Mouse (Mus musculus) midbrain, embryonic 14.5 days (tissue): ENCODE results near the gene 4933407L21Rik. TPM values are rescaled to one million over a fixed set of nuclear protein-coding genes. Genes with fewer than 3 reads are reported as not detected.
A peak's percentile ranks its signal among the peaks of the same experiment; 100 is the strongest.

Source experiments
- ATAC-seq: fragments of 200-750 bp; cut with Nextera tagmentation; 2 replicates; pipeline ENCODE4 v1.8.0; 2017; ENCODE audit warnings: moderate number of reproducible peaks, moderate library complexity; ENCODE audit not compliant: low FRiP score, low TSS enrichment
- DNase-seq: peaks from one replicate; pipeline ENCODE4 v3.0.0-alpha.2; 2015
- H3K27ac ChIP-seq: fragments of 300-500 bp; sonication (generic); replicated peaks from 2 replicates; pipeline ENCODE4 v1.5.1; 2014; ENCODE audit warnings: mild to moderate bottlenecking, low read depth, low read length, moderate library complexity
- H3K27me3 ChIP-seq: fragments of 300-500 bp; sonication (generic); 2 replicates; pipeline ENCODE4 v1.6.1; 2014; ENCODE audit warnings: low read length, control low read depth, mixed read lengths; ENCODE audit not compliant: control insufficient read depth, insufficient read depth
- H3K36me3 ChIP-seq: fragments of 300-500 bp; sonication (generic); 2 replicates; pipeline ENCODE4 v1.6.1; 2014; ENCODE audit warnings: low read length, control low read depth; ENCODE audit not compliant: control insufficient read depth, insufficient read depth
- H3K4me1 ChIP-seq: fragments of 300-500 bp; sonication (generic); 2 replicates; pipeline ENCODE4 v1.6.1; 2014; ENCODE audit warnings: mild to moderate bottlenecking, antibody characterized with exemption, low read length, control low read depth; ENCODE audit not compliant: control insufficient read depth, insufficient read depth
- H3K4me2 ChIP-seq: fragments of 300-500 bp; sonication (generic); 2 replicates; pipeline ENCODE4 v1.6.1; 2014; ENCODE audit warnings: mild to moderate bottlenecking, low read length, moderate library complexity
- H3K4me3 ChIP-seq: fragments of 300-500 bp; sonication (generic); replicated peaks from 2 replicates; pipeline ENCODE4 v1.5.1; 2014; ENCODE audit warnings: low read depth, low read length
- H3K9ac ChIP-seq: fragments of 300-500 bp; sonication (generic); replicated peaks from 2 replicates; pipeline ENCODE4 v1.6.1; 2014; ENCODE audit warnings: mild to moderate bottlenecking, low read length, moderate library complexity
- H3K9me3 ChIP-seq: fragments of 300-500 bp; sonication (generic); 2 replicates; pipeline ENCODE4 v1.6.1; 2016; ENCODE audit warnings: low read length, control low read depth, mixed read lengths; ENCODE audit not compliant: control insufficient read depth
- WGBS: fragments of 180-500 bp; shearing (Covaris S2); extraction: QIAGEN DNeasy Blood & Tissue Kit; methylation state at CpG from one replicate; pipeline ENCODE4 v1.1.7; 2014; 5-methylcytosine and 5-hydroxymethylcytosine counted together
- polyA plus RNA-seq: library from polyadenylated mRNA; unstranded; fragments of >200 nt; fragmentation: Nextera tagmentation; extraction: Ambion mirVana; gene quantifications from 2 replicates; pipeline ENCODE4 v1.2.1, GENCODE M21; 2014

4933407L21Rik gene
- polyA plus RNA-seq, 1 experiment from 2014 or later: 6.9 TPM

GRCm38 (mm10) chr1:85959889-85960276 lies 31.6 kb downstream of the 4933407L21Rik start:
- H3K4me3 ChIP-seq: no peak overlapping the region
- WGBS: 80% methylated on average over 2 of the region's 2 CpGs
- H3K4me1 ChIP-seq: no peaks in the 10 kb centered on the region
- no peak overlapping the region for H3K4me2 ChIP-seq
- DNase-seq: no peak
- no peak for ATAC-seq
- no peak overlapping the region for H3K27ac ChIP-seq
- H3K9me3 ChIP-seq: no peaks in the 10 kb centered on the region
- no peaks in the 10 kb centered on the region for H3K36me3 ChIP-seq
- no peak overlapping the region for H3K9ac ChIP-seq
- H3K27me3 ChIP-seq: no peaks in the 10 kb centered on the region

GRCm38 (mm10) chr1:85960873-85961272 lies 32.6 kb downstream of the 4933407L21Rik start, which contains the start of gene Gpr55:
TSS of gene Gpr55 (minus strand) at chr1:85961007.
- H3K36me3 ChIP-seq: no peaks in the 10 kb centered on the region
- ATAC-seq (no peak), DNase-seq (no peak)
- no peaks in the 10 kb centered on the region for H3K4me1 ChIP-seq
- H3K4me3 ChIP-seq: no peak within 1 kb of the TSS
- H3K27ac ChIP-seq: no peak within 1 kb of the TSS
- H3K9me3 ChIP-seq: no peaks in the 10 kb centered on the region
- no peak within 1 kb of the TSS for H3K4me2 ChIP-seq
- no peaks in the 10 kb centered on the region for H3K27me3 ChIP-seq
- 86% methylated on average over 5 of the region's 5 CpGs for WGBS
- H3K9ac ChIP-seq: no peak within 1 kb of the TSS

GRCm38 (mm10) chr1:85962081-85962480 lies 33.8 kb downstream of the 4933407L21Rik start:
- ATAC-seq (no peak), DNase-seq (no peak)
- Histone ChIP-seq H3K9ac (no peak overlapping the region), H3K27me3 (no peaks in the 10 kb centered on the region), H3K4me2 (no peak overlapping the region), H3K27ac (no peak overlapping the region), H3K4me3 (no peak overlapping the region), H3K4me1 (no peaks in the 10 kb centered on the region), H3K36me3 (no peaks in the 10 kb centered on the region), H3K9me3 (no peaks in the 10 kb centered on the region)
- 91% methylated on average over 3 of the region's 3 CpGs for WGBS

GRCm38 (mm10) chr1:85965856-85966255 lies 37.6 kb downstream of the 4933407L21Rik start:
- H3K4me2 ChIP-seq: no peak overlapping the region
- no peak overlapping the region for H3K27ac ChIP-seq
- no peak overlapping the region for H3K9ac ChIP-seq
- no peaks in the 10 kb centered on the region for H3K36me3 ChIP-seq
- H3K27me3 ChIP-seq: no peaks in the 10 kb centered on the region
- 71% methylated on average over 3 of the region's 3 CpGs for WGBS
- DNase-seq: no peak
- no peaks in the 10 kb centered on the region for H3K4me1 ChIP-seq
- no peak overlapping the region for H3K4me3 ChIP-seq
- ATAC-seq: no peak
- no peaks in the 10 kb centered on the region for H3K9me3 ChIP-seq

DNA sequence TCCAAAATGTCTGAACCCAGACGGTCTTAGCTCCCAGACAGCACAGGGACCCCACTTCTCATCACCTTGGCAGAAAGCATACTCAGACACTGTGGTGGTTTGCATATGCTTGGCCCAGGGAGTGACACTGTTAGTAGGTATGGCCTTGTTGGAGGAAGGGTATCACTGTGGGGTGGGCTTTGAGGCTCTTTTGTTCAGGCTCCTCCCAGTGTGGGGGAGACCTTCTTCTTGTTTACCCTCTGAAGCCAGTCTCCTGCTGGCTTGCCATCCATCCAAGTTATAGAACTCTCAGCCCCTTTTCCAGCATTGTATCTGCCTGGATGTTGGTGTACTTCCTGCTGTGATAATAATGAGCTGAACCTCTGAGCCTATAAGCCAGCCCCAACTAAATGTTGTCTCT lies 40.8 kb downstream of the 4933407L21Rik start:
- no peaks in the 10 kb centered on the region for H3K36me3 ChIP-seq
- H3K27ac ChIP-seq: no peak overlapping the region; the same call in 1 of the 2 replicates
- no peak overlapping the region for H3K4me3 ChIP-seq
- H3K9ac ChIP-seq: no peak overlapping the region
- no peaks in the 10 kb centered on the region for H3K4me1 ChIP-seq
- no peak for ATAC-seq
- no peak overlapping the region for H3K4me2 ChIP-seq
- DNase-seq: no peak
- no peaks in the 10 kb centered on the region for H3K27me3 ChIP-seq
- WGBS: 75% methylated on average over 1 of the region's 1 CpGs
- H3K9me3 ChIP-seq: no peaks in the 10 kb centered on the region

DNA sequence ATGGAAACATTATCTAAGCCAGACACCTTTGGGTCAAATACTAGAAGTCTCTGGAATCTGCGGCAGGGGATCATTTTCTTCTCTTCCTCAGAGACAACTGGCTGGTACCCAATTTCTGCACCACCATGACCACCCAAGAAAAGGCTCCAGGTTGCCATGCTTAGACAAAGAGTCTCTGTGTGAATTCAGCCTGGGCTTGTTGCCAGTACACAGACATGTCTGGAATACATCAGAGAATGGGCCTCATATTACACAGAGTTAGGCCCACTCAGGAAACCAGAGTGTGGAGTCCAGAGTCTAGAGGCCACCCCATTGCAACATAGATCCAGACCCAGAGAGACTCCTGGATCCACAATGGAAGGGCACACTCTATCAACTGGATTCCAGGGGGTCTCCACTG lies 41.2 kb downstream of the 4933407L21Rik start:
- Histone ChIP-seq H3K36me3 (no peaks in the 10 kb centered on the region), H3K27ac (no peak overlapping the region), H3K9ac (no peak overlapping the region), H3K4me1 (no peaks in the 10 kb centered on the region), H3K4me2 (no peak overlapping the region), H3K27me3 (no peaks in the 10 kb centered on the region), H3K9me3 (no peaks in the 10 kb centered on the region), H3K4me3 (no peak overlapping the region)
- 76% methylated on average over 1 of the region's 1 CpGs for WGBS
- DNase-seq (peak; percentile 73), ATAC-seq (peak; percentile 50; the same call in 1 of the 2 replicates)

GRCm38 (mm10) chr1:85971070-85971469 lies 42.8 kb downstream of the 4933407L21Rik start:
- no peak for ATAC-seq
- 92% methylated on average over 3 of the region's 3 CpGs for WGBS

GRCm38 (mm10) chr1:85972341-85972740 lies 44.1 kb downstream of the 4933407L21Rik start:
- Histone ChIP-seq H3K27ac (no peak overlapping the region), H3K4me2 (no peak overlapping the region), H3K4me1 (no peaks in the 10 kb centered on the region), H3K9ac (no peak overlapping the region), H3K4me3 (no peak overlapping the region), H3K9me3 (no peaks in the 10 kb centered on the region), H3K36me3 (no peaks in the 10 kb centered on the region), H3K27me3 (no peaks in the 10 kb centered on the region)
- DNase-seq (no peak), ATAC-seq (no peak)
- 80% methylated on average over 3 of the region's 3 CpGs for WGBS

More at GRCm38 (mm10) chr1:85971070-85971469, 42.8 kb downstream of the 4933407L21Rik start:
- Histone ChIP-seq H3K36me3 (no peaks in the 10 kb centered on the region), H3K9ac (no peak overlapping the region), H3K9me3 (no peaks in the 10 kb centered on the region), H3K27ac (no peak overlapping the region), H3K4me1 (no peaks in the 10 kb centered on the region), H3K4me3 (no peak overlapping the region), H3K27me3 (no peaks in the 10 kb centered on the region), H3K4me2 (no peak overlapping the region)
- no peak for DNase-seq

DNA sequence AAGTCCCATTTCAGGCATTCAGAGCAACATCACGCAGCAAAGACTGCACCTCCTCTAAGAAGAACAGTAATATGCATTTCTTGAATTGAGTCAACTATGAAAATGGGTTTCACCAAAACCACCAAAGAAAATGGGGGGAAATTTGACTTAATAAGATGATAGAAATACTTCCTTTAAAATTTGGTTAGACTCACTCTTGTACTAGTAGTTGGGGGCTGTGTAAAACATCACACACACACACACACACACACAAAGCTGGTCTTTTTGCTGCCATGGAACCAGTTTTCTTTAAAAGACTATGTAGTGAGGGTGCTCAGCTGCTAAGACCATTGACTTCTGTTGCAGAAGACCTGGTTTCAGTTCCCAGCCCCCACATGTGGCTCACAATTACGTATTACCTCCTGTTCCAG lies 45.2 kb downstream of the 4933407L21Rik start:
- WGBS: 88% methylated on average over 2 of the region's 2 CpGs
- Histone ChIP-seq H3K9me3 (no peaks in the 10 kb centered on the region), H3K27me3 (no peaks in the 10 kb centered on the region), H3K4me3 (no peak overlapping the region), H3K27ac (no peak overlapping the region), H3K4me1 (no peaks in the 10 kb centered on the region), H3K9ac (no peak overlapping the region), H3K36me3 (no peaks in the 10 kb centered on the region), H3K4me2 (no peak overlapping the region)
- no peak for ATAC-seq
- DNase-seq: no peak
